Mouse (Mus musculus) lung, postnatal 0 days (tissue): ENCODE measurements around the gene Smc1a. TPM values are rescaled to one million over a fixed set of nuclear protein-coding genes. Genes with fewer than 3 reads are reported as not detected.

ENCODE experiments used
- ATAC-seq: fragments of 200-750 bp; cut with Nextera tagmentation; 2 replicates; pipeline ENCODE4 v1.8.0; 2017; ENCODE audit warnings: moderate library complexity
- DNase-seq: peaks from one replicate; pipeline ENCODE4 v3.0.0-alpha.2; 2016; ENCODE audit warnings: low spot score
- H3K27ac ChIP-seq: fragments of 300-500 bp; sonication (generic); 2 replicates; pipeline ENCODE4 v1.5.1; 2014; ENCODE audit warnings: antibody characterized with exemption, mild to moderate bottlenecking, low read length, mixed read lengths
- H3K27me3 ChIP-seq: fragments of 300-500 bp; sonication (generic); replicated peaks from 2 replicates; pipeline ENCODE4 v1.6.1; 2014; ENCODE audit warnings: low read length, mixed read lengths; ENCODE audit not compliant: insufficient read depth
- H3K36me3 ChIP-seq: fragments of 300-500 bp; sonication (generic); 2 replicates; pipeline ENCODE4 v1.6.1; 2014; ENCODE audit warnings: low read length, mixed read lengths; ENCODE audit not compliant: insufficient read depth
- H3K4me1 ChIP-seq: fragments of 300-500 bp; sonication (generic); 2 replicates; pipeline ENCODE4 v1.6.1; 2014; ENCODE audit warnings: antibody characterized with exemption, low read depth, low read length, mixed read lengths; ENCODE audit not compliant: insufficient read depth
- H3K4me2 ChIP-seq: fragments of 300-500 bp; sonication (generic); replicated peaks from 2 replicates; pipeline ENCODE4 v1.6.1; 2014; ENCODE audit warnings: low read depth, mild to moderate bottlenecking, low read length, moderate library complexity, mixed read lengths
- H3K4me3 ChIP-seq: fragments of 300-500 bp; sonication (generic); 2 replicates; pipeline ENCODE4 v1.5.1; 2014; ENCODE audit warnings: low read depth, low read length
- H3K9ac ChIP-seq: fragments of 300-500 bp; sonication (generic); replicated peaks from 2 replicates; pipeline ENCODE4 v1.6.1; 2014; ENCODE audit warnings: low read depth, mild to moderate bottlenecking
- H3K9me3 ChIP-seq: fragments of 300-500 bp; sonication (generic); 2 replicates; pipeline ENCODE4 v1.6.1; 2016; ENCODE audit warnings: low read length, mixed read lengths
- CTCF ChIP-seq: IDR thresholded peaks from 2 replicates; pipeline ENCODE4 v1.5.1; 2016; ENCODE audit warnings: antibody characterized with exemption, mild to moderate bottlenecking
- EP300 ChIP-seq: IDR thresholded peaks from 2 replicates; pipeline ENCODE4 v1.6.1; 2016; ENCODE audit warnings: antibody characterized with exemption, mild to moderate bottlenecking, control low read depth
- WGBS: fragments of 180-500 bp; shearing (Covaris S2); extraction: QIAGEN DNeasy Blood & Tissue Kit; methylation state at CpG from one replicate; pipeline ENCODE4 v1.1.7; 2014; 5-methylcytosine and 5-hydroxymethylcytosine counted together
- polyA plus RNA-seq: library from polyadenylated mRNA; unstranded; fragments of >200 nt; fragmentation: Nextera tagmentation; extraction: Ambion mirVana; gene quantifications from 2 replicates; pipeline ENCODE4 v1.2.1, GENCODE M21; 2015

Smc1a gene
- polyA plus RNA-seq, 1 experiment from 2014 or later, result 44.5 TPM

- H3K27ac ChIP-seq, result no peak overlapping the region
- H3K4me2 ChIP-seq, result no peak overlapping the region
- H3K4me1 ChIP-seq, result no peaks in the 10 kb centered on the region
- no peaks in the 10 kb centered on the region for H3K9me3 ChIP-seq
- DNase-seq, result no peak
- no peak overlapping the region for H3K9ac ChIP-seq
- TF ChIP-seq EP300 (no peak), CTCF (no peak)
- H3K4me3 ChIP-seq, result no peak overlapping the region
- ATAC-seq, result no peak
- H3K36me3 ChIP-seq, result no peaks in the 10 kb centered on the region
- WGBS, result 88% methylated on average over 1 of the region's 1 CpGs
- H3K27me3 ChIP-seq, result no peaks in the 10 kb centered on the region; the same call in 1 of the 2 replicates
These were observed 8.4 kb upstream of the Smc1a start for GRCm38 (mm10) chrX:152007863-152008262.

DNA sequence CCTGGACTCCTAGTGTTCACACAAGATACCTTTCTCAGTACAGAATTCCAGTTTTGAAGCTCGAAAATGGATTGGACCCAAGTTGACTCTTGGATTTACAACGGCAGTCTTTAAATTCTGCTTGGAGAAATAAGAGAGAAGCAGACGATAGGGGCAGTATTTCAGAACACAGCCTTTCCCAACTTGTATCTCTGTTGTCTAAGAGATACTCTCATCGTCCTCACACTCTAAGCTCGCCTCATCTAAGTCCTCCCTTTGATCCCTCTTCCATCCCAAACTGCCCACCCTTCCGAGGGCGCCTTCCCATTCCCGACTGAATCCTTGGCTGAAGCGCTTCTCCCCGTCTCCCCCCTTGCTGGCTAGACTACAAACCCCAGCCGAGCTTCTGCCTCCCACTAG is 477 bp upstream of the Smc1a start:
- Histone ChIP-seq H3K4me3 (peak overlapping the region; percentile 53), H3K9ac (no peak overlapping the region), H3K27me3 (no peaks in the 10 kb centered on the region), H3K36me3 (no peaks in the 10 kb centered on the region), H3K4me1 (no peaks in the 10 kb centered on the region), H3K27ac (peak overlapping the region; percentile 47), H3K9me3 (no peaks in the 10 kb centered on the region), H3K4me2 (peak overlapping the region; percentile 44)
- ATAC-seq (peak; percentile 22), DNase-seq (peak; percentile 51)
- no peak for TF ChIP-seq EP300
- peak; percentile 28 for TF ChIP-seq CTCF
- 9% methylated on average over 11 of the region's 11 CpGs for WGBS

DNA sequence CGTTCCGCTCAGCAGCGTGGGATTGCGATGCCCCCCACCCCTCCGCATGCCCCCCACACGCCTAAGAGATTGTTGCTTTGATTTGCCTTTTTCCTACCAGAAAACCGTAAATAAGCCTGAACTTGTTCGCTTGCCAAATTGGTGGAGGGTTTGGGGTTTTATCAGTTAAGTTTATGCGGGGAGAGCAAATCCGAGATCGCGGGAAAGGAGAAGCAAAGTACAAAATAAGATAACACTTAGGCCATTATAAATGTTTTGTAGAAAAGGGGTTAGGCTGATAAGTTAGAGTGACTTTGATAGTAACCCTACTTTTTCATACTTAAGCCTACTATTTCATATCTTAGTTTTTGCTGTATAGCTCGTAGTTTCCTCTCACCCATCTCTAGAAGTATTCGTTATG is 958 bp downstream of the Smc1a start:
- 18% methylated on average over 14 of the region's 14 CpGs for WGBS
- DNase-seq, result no peak
- TF ChIP-seq CTCF (no peak), EP300 (no peak)

DNA sequence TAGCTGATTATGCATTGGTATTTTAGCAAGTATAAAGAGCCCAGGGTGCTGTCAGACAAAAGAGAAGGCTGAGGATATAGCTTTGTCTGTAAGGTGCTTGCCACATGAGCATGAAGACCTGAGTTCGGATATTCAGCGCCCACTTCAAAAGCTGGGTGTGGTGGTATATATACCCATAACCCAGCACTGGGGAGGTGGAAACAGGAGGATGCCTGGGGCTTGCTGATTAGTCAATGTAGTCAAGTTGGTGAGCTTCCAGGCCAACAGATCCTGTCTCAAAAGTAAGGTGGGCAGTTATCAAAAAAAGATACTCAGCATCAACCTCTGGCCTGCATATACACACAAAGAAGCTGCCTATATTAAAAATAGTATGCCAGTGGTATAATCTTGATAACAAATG is 3.1 kb downstream of the Smc1a start:
- no peaks in the 10 kb centered on the region for H3K27me3 ChIP-seq
- ATAC-seq (no peak), DNase-seq (no peak)
- no peak overlapping the region for H3K4me2 ChIP-seq
- WGBS, result 75% methylated on average over 2 of the region's 2 CpGs
- TF ChIP-seq EP300, result no peak
- no peak for TF ChIP-seq CTCF
- H3K27ac ChIP-seq, result no peak overlapping the region
- no peak overlapping the region for H3K9ac ChIP-seq
- H3K36me3 ChIP-seq, result no peaks in the 10 kb centered on the region
- no peaks in the 10 kb centered on the region for H3K4me1 ChIP-seq
- no peak overlapping the region for H3K4me3 ChIP-seq
- H3K9me3 ChIP-seq, result no peaks in the 10 kb centered on the region

More for the DNA sequence above, 958 bp downstream of the Smc1a start:
- H3K4me2 ChIP-seq, result peak overlapping the region; percentile 52
- H3K27ac ChIP-seq, result 0 out of 2 replicates have a peak overlapping the region, but pooled peaks have one; percentile 92
- H3K4me3 ChIP-seq, result peak overlapping the region; percentile 53
- ATAC-seq, result no peak
- H3K36me3 ChIP-seq, result no peaks in the 10 kb centered on the region
- no peaks in the 10 kb centered on the region for H3K9me3 ChIP-seq
- H3K4me1 ChIP-seq, result no peaks in the 10 kb centered on the region
- peak overlapping the region; percentile 66; the same call in 1 of the 2 replicates for H3K9ac ChIP-seq
- H3K27me3 ChIP-seq, result no peaks in the 10 kb centered on the region

DNA sequence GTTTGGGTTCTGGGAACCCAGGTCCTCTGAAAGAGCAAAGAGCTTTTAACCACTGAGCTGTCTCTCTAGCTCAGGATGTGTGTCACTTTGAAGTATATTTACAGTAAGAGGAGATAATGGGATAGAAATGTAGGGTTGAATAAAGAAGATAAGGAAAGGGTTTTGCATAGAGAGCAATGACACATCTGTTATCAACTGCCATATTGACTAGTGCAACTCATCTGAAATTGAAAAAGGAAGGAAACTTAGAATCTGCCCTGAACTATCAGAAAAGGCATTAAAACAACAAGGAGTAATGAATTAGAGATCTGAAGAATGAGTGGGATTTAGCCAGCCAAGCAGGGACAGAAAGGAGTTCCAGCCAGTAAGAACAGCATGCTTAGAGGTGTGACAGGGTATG is 23.6 kb downstream of the Smc1a start:
- no peak for ATAC-seq
- Histone ChIP-seq H3K27me3 (no peaks in the 10 kb centered on the region), H3K9me3 (no peaks in the 10 kb centered on the region)

GRCm38 (mm10) chrX:152047230-152047629 is 31.0 kb downstream of the Smc1a start:
- H3K9ac ChIP-seq, result no peak overlapping the region
- no peak for ATAC-seq
- no peaks in the 10 kb centered on the region; the same call in 1 of the 2 replicates for H3K36me3 ChIP-seq
- H3K4me3 ChIP-seq, result no peak overlapping the region
- no peak for DNase-seq
- no peak overlapping the region for H3K27ac ChIP-seq
- TF ChIP-seq CTCF (0 out of 2 replicates have a peak, but pooled peaks have one; percentile 13), EP300 (no peak)
- H3K27me3 ChIP-seq, result no peaks in the 10 kb centered on the region
- no peaks in the 10 kb centered on the region for H3K4me1 ChIP-seq
- H3K4me2 ChIP-seq, result no peak overlapping the region
- no peaks in the 10 kb centered on the region for H3K9me3 ChIP-seq

More for the DNA sequence above, 23.6 kb downstream of the Smc1a start:
- Histone ChIP-seq H3K4me2 (no peak overlapping the region), H3K9ac (no peak overlapping the region), H3K36me3 (no peaks in the 10 kb centered on the region; the same call in 1 of the 2 replicates), H3K27ac (no peak overlapping the region), H3K4me3 (no peak overlapping the region), H3K4me1 (no peaks in the 10 kb centered on the region)
- DNase-seq, result no peak
- TF ChIP-seq EP300, result no peak
- TF ChIP-seq CTCF, result no peak

GRCm38 (mm10) chrX:152052546-152052945 is 36.3 kb downstream of the Smc1a start:
- Histone ChIP-seq H3K9me3 (no peaks in the 10 kb centered on the region), H3K9ac (no peak overlapping the region), H3K4me2 (no peak overlapping the region), H3K27ac (no peak overlapping the region), H3K27me3 (no peaks in the 10 kb centered on the region), H3K4me1 (no peaks in the 10 kb centered on the region), H3K36me3 (no peaks in the 10 kb centered on the region), H3K4me3 (no peak overlapping the region)
- WGBS, result 59% methylated on average over 3 of the region's 3 CpGs
- TF ChIP-seq CTCF, result no peak
- no peak for TF ChIP-seq EP300
- DNase-seq (no peak), ATAC-seq (no peak)
